ENCODE assay signal across 8 mouse cellular contexts in the genomic region with DNA sequence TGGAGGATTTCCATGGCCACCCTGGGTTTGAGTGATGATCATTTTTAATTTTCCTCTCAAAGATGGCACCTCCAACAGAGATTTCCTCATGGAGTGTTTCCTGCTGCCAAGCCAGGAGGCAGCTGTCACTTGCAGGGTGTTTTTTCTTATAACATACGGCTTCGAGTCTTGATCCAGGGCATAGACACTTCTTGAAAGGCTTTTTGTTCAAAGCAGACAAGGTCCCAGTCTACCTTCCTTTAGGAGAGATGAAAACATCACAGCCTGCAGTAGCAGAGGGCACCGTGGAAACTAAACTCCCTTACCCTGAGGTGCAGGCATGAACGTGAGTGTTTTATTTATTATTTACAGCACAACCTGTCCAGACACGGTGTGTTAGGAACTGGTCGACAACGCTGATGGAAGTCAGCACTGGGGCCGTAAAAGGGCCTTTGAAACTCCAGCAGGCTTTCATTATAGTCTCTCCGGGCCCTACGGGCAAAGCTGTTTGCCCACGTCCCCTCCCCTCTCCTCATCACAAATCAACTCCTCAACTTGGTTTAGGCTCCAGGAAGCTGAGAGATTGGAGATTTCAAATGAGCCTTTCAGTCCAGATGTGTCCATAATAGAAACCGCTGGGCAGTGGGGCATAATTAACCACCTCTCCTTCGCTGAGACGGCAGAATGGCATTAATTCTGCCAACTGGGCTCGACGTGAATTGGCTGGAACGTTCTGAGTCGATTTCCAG. TPM values are rescaled to one million over a fixed set of nuclear protein-coding genes. Genes with fewer than 3 reads are reported as not detected.
DNase-seq lines count a peak whose midpoint lies in the region; ATAC-seq and TF ChIP-seq lines count a peak whose summit lies in the region.
"Had no signal": no experiment of that assay in that cellular context is flagged by ENCODE, and none has a peak within 500 bp of the region (broad histone marks: within the 10 kb centered on the region; RNA-seq: fewer than 3 reads in every experiment).

No protein-coding gene starts in this region.

- TF ChIP-seq POLR2A in limb, embryonic 14.5 days (IDR thresholded peaks at IDR 0.05; ENCODE audit: borderline replicate concordance, extremely low read depth, insufficient read depth, insufficient read length) = no peak
- no peak for TF ChIP-seq POLR2A in thymus, adult 2 months (IDR thresholded peaks at IDR 0.05; ENCODE audit: control insufficient read depth, extremely low read depth, insufficient read depth, low read length, poor library complexity)

- DNase-seq in right cerebral cortex, postnatal 4 days = peak; percentile 20
- DNase-seq in right cerebral cortex, postnatal 14 days = no peak
- DNase-seq in forebrain, embryonic 11.5 days (ENCODE audit: low spot score) = peak; percentile 69
- DNase-seq in limb, embryonic 14.5 days (ENCODE audit: low spot score) = peak; percentile 61
- DNase-seq in testis, postnatal 10 days (ENCODE audit: low spot score) = no peak
- DNase-seq in thymus, adult 2 months = no peak

- TF ChIP-seq CTCF in thymus, adult 2 months (IDR thresholded peaks at IDR 0.05; ENCODE audit: borderline replicate concordance, control insufficient read depth, extremely low read depth, insufficient read depth, low read length, poor library complexity) = no peak

- ATAC-seq in forebrain, embryonic 11.5 days (replicated peaks; ENCODE audit: low FRiP score) = peak; percentile 74
- ATAC-seq in limb, embryonic 14.5 days (ENCODE audit: low FRiP score, low read depth) = peak; percentile 50
- no peak for ATAC-seq in megakaryocyte-erythroid progenitor cell, adult 5-6 weeks (replicated peaks; ENCODE audit: low FRiP score, low TSS enrichment, poor library complexity, severe bottlenecking)

- no peaks in the 10 kb centered on the region for H3K36me3 ChIP-seq in forebrain, embryonic 11.5 days (ENCODE audit: control insufficient read depth, insufficient read depth, low read length)
- no peaks in the 10 kb centered on the region for H3K36me3 ChIP-seq in limb, embryonic 14.5 days (ENCODE audit: control insufficient read depth, insufficient read depth, low read length)
- no peaks in the 10 kb centered on the region for H3K36me3 ChIP-seq in thymus, adult 2 months (ENCODE audit: control insufficient read depth, insufficient read depth, low read length)

- peaks cover 3% of the 10 kb centered on the region; the same call in 1 of the 2 replicates for H3K4me1 ChIP-seq in forebrain, embryonic 11.5 days (replicated peaks; ENCODE audit: control insufficient read depth, insufficient read depth, low read length)
- H3K4me1 ChIP-seq in limb, embryonic 14.5 days (ENCODE audit: control insufficient read depth, insufficient read depth, low read length) = peaks cover 38% of the 10 kb centered on the region
- H3K4me1 ChIP-seq in thymus, adult 2 months (replicated peaks; ENCODE audit: control insufficient read depth, insufficient read depth, low read length) = no peaks in the 10 kb centered on the region

- peak overlapping the region; percentile 2; the same call in 1 of the 2 replicates for H3K9ac ChIP-seq in forebrain, embryonic 11.5 days (ENCODE audit: low read length)
- peak overlapping the region; percentile 28; the same call in 1 of the 2 replicates for H3K9ac ChIP-seq in limb, embryonic 14.5 days (ENCODE audit: low read depth, low read length, severe bottlenecking)

- H3K27ac ChIP-seq in forebrain, embryonic 11.5 days (ENCODE audit: low read depth, low read length) = peak overlapping the region; percentile 60
- H3K27ac ChIP-seq in limb, embryonic 14.5 days (replicated peaks; ENCODE audit: low read depth, low read length) = peak overlapping the region; percentile 75
- H3K27ac ChIP-seq in thymus, adult 2 months (ENCODE audit: control insufficient read depth, insufficient read depth, low read length) = no peak overlapping the region
- H3K27ac ChIP-seq: macrophage had no signal

- no peaks in the 10 kb centered on the region for H3K9me3 ChIP-seq in forebrain, embryonic 11.5 days (ENCODE audit: control insufficient read depth, low read length)
- no peaks in the 10 kb centered on the region for H3K9me3 ChIP-seq in limb, embryonic 14.5 days (ENCODE audit: control insufficient read depth, low read length)

- 10% methylated on average over 18 of the region's 18 CpGs for WGBS in forebrain, embryonic 11.5 days
- WGBS in limb, embryonic 14.5 days = 4% methylated on average over 18 of the region's 18 CpGs
- 89% methylated on average over 18 of the region's 18 CpGs for WGBS in thymus, adult 2 months

- peak overlapping the region; percentile 19 for H3K4me2 ChIP-seq in forebrain, embryonic 11.5 days (ENCODE audit: low read depth, low read length, severe bottlenecking)
- peak overlapping the region; percentile 40 for H3K4me2 ChIP-seq in limb, embryonic 14.5 days (replicated peaks; ENCODE audit: low read depth, low read length, severe bottlenecking)

- no peaks in the 10 kb centered on the region for H3K27me3 ChIP-seq in forebrain, embryonic 11.5 days (ENCODE audit: control insufficient read depth, insufficient read depth, low read length)
- H3K27me3 ChIP-seq in limb, embryonic 14.5 days (ENCODE audit: control insufficient read depth, insufficient read depth, low read length) = no peaks in the 10 kb centered on the region
- no peaks in the 10 kb centered on the region for H3K27me3 ChIP-seq in thymus, adult 2 months (ENCODE audit: control insufficient read depth, insufficient read depth, low read length)

- H3K4me3 ChIP-seq in forebrain, embryonic 11.5 days (ENCODE audit: low read depth, low read length) = no peak overlapping the region
- no peak overlapping the region for H3K4me3 ChIP-seq in limb, embryonic 14.5 days (replicated peaks; ENCODE audit: low read length)
- H3K4me3 ChIP-seq in thymus, adult 2 months (ENCODE audit: control insufficient read depth, insufficient read depth, low read length) = no peak overlapping the region

RNA-seq across cellular contexts. Expression of gene Tmem178, which starts 57.2 kb away (rescaled TPM):
- 13.6 and 14.7 TPM in 2 replicates for polyA plus RNA-seq in forebrain, embryonic 11.5 days (2014; fragmentation: Nextera tagmentation; extraction: Ambion mirVana)
- 8.1 and 10.2 TPM in 2 replicates for polyA plus RNA-seq in limb, embryonic 14.5 days (2012; rRNA removed)
- 8.9 and 12.0 TPM in 2 replicates for polyA plus RNA-seq in limb, embryonic 14.5 days (2014; fragmentation: Nextera tagmentation; extraction: Ambion mirVana)
- total RNA-seq in megakaryocyte-erythroid progenitor cell, adult 5-6 weeks (2014; fragmentation: Nextera tagmentation) = not detected in 2 replicates
- total RNA-seq in megakaryocyte-erythroid progenitor cell, adult 5-6 weeks (2017) = not detected in 2 replicates
- polyA plus RNA-seq in thymus, adult 2 months (2012; rRNA removed) = 0.09 and 0.23 TPM in 2 replicates

Comparison
In these comparisons a context has a peak if more than half of its experiments do, and no peak if none do; other contexts are left out.
1. DNase-seq: peak in right cerebral cortex, postnatal 4 days (single experiment), forebrain, embryonic 11.5 days (single experiment) and limb, embryonic 14.5 days (single experiment); none in right cerebral cortex, postnatal 14 days (single experiment), testis, postnatal 10 days (single experiment) and thymus, adult 2 months (single experiment).